Mouse (Mus musculus): Measurements from ENCODE around the gene Kcnn4.

Kcnn4 gene

GRCm38 (mm10) chr7:24366716-24367632, 3.1 kb upstream of the Kcnn4 start:
- no peak for DNase-seq (ENCODE audit: low spot score in 2 of 2)

DNA sequence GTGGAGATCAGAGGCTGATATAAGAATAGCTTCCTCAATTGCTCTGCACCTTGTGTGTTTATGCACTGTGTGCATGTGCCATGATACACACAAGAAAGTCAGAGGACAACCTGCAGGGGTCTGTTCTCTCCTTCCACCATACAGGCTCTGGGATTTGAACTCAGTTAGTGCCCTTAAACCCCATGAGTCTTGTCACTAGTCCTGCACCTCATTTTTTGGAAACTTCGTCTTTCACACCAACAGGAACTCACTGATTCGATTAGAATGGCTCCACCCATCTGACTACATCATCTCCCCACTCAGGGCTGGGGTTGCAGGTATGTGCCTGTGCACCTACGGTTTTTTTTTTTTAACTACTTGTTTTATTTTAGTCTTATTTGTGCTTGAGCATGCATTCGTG, 1.8 kb upstream of the Kcnn4 start:
- DNase-seq (ENCODE audit: low spot score in 2 of 2): no peak

- no peak for DNase-seq (ENCODE audit: low spot score in 2 of 2)
Measured at GRCm38 (mm10) chr7:24368946-24369345, 1.1 kb upstream of the Kcnn4 start.

- no peak for DNase-seq (ENCODE audit: low spot score in 2 of 2)
Measured at GRCm38 (mm10) chr7:24371012-24371808, 1.1 kb downstream of the Kcnn4 start.

- no peak for DNase-seq (ENCODE audit: low spot score in 2 of 2)
Measured at GRCm38 (mm10) chr7:24371809-24372145, 1.7 kb downstream of the Kcnn4 start.

- no peak for DNase-seq (ENCODE audit: low spot score in 2 of 2)
Measured at GRCm38 (mm10) chr7:24372300-24372699, 2.2 kb downstream of the Kcnn4 start.

DNA sequence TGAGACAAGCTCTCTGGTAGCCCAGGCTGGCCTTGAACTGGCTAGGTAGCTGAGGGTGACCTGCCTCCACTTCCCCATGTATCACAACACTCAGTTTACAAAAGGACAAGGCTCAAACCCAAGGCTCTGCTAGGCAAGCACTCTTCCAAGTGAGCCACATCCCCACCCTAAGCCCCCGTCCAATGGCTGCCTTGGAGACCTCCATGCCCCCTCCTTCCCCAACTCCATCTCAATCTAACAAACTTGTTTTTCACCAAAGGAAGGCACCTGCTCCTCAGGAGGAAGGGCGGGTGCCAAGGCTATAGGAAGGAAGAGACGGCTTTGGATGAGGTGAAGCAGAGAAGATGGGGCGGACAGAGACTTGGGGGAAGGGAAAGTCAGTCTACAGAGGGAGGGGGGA, 2.7 kb downstream of the Kcnn4 start:
- no peak for DNase-seq (ENCODE audit: low spot score in 2 of 2)

- peak in 1 of 2 experiments; percentile 58 for DNase-seq (ENCODE audit: low spot score in 2 of 2)
Measured at GRCm38 (mm10) chr7:24373538-24374379, 3.7 kb downstream of the Kcnn4 start.

GRCm38 (mm10) chr7:24376456-24376855, 6.4 kb downstream of the Kcnn4 start:
- no peak for DNase-seq (ENCODE audit: low spot score in 2 of 2)

GRCm38 (mm10) chr7:24377091-24377865, 7.2 kb downstream of the Kcnn4 start:
- DNase-seq (ENCODE audit: low spot score in 2 of 2): peak in 1 of 2 experiments; percentile 24

DNA sequence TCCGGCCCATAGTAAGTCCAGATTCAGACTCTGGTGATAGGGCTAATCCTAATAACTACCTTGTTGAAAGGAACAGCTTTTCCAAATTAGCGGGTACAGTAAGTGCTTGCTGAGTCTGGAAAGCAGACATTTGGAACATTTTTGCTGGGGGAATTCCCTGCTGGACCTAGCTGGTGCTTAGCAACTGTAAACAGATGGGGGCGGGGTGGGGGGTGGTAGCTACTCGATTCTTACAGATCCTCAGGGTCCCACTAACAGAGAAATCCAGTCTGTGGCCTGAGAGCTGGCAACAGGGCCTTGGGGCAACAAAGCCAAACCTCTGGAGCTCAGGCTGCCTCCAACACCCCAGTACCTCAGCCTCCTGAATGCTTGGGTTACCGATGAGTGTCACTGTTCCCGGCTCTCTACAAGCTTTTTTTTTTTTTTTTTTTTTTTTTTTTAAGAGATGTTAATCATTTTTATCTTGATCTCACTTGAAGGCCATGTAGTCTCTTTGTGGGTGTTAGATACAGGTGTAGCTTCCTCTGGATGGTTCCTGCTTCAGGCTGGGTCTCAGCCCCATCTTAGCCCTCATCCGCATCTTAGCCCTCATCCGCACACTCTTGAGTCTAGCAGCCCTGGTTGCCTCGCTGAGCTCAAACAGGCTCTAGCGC, 8.1 kb downstream of the Kcnn4 start:
- no peak for DNase-seq (ENCODE audit: low spot score in 2 of 2)

DNA sequence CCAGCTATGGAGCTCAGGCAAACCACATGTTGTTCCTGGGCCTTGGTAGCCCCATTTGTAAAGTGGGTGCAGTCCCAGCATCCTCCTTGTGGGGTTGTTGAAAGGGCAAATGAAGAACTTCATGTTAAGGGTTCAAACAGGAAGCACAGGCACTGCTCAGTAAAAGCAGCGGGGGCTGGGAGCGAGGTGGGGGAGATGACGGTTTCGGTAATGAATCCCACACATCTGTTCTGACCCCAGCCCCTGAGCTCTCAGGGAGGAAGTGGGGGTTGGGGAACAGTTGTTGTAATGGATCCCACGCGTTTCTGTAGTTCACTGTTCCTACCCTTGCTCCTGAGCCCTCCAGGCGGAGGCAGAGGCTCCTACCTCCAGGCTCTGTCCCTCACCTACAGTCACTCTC, 9.9 kb downstream of the Kcnn4 start:
- DNase-seq (ENCODE audit: low spot score in 2 of 2): no peak

- DNase-seq (ENCODE audit: low spot score in 2 of 2): no peak
Measured at GRCm38 (mm10) chr7:24380370-24380769, 10.3 kb downstream of the Kcnn4 start.

- no peak for DNase-seq (ENCODE audit: low spot score in 2 of 2)
Measured at GRCm38 (mm10) chr7:24382730-24383372, 12.8 kb downstream of the Kcnn4 start.

- no peak for DNase-seq (ENCODE audit: low spot score in 2 of 2)
Measured at GRCm38 (mm10) chr7:24384070-24384469, 14.0 kb downstream of the Kcnn4 start.

DNA sequence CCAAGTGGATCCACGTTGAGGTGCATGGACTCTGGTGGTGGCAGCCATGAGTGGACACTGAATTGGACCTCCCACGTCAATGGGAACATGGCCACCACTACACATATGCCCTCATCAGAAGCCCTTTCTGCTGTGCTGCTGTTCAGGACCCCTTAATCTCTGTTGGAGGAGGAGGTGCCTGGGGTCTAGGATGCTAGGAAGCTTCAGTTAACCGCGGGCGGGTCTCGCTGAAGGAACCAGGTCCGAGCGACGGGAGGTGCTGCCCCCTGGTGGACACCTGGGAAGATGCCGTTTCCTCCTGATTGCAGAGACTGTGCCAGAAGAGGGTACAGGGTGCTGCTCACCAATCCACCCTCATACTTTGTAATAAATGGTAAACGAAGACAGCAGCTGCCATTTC, 14.8 kb downstream of the Kcnn4 start:
- DNase-seq (ENCODE audit: low spot score in 2 of 2): peak; percentile 70 to 83

- no peak for DNase-seq (ENCODE audit: low spot score in 2 of 2)
Measured at GRCm38 (mm10) chr7:24387059-24387556, 17.0 kb downstream of the Kcnn4 start.

GRCm38 (mm10) chr7:24389516-24390187, 19.6 kb downstream of the Kcnn4 start:
- DNase-seq (ENCODE audit: low spot score in 2 of 2): no peak

GRCm38 (mm10) chr7:24390512-24390911, 20.4 kb downstream of the Kcnn4 start:
- DNase-seq (ENCODE audit: low spot score in 2 of 2): no peak

All from cerebellum, postnatal 4 days (tissue).